Mouse (Mus musculus) v-Abl transformed pro-B cells (cell line): ENCODE measurements around the gene Pigo.

Experiments used
- in situ Hi-C, 2 experiments: fragments of 400-800 bp; cut with MboI; formaldehyde crosslinking; loops; one replicate each; pipeline ENCODE4 v1.15.1; 2025; ENCODE audit not compliant: unreplicated experiment in 2 of 2

Gene Pigo

DNA sequence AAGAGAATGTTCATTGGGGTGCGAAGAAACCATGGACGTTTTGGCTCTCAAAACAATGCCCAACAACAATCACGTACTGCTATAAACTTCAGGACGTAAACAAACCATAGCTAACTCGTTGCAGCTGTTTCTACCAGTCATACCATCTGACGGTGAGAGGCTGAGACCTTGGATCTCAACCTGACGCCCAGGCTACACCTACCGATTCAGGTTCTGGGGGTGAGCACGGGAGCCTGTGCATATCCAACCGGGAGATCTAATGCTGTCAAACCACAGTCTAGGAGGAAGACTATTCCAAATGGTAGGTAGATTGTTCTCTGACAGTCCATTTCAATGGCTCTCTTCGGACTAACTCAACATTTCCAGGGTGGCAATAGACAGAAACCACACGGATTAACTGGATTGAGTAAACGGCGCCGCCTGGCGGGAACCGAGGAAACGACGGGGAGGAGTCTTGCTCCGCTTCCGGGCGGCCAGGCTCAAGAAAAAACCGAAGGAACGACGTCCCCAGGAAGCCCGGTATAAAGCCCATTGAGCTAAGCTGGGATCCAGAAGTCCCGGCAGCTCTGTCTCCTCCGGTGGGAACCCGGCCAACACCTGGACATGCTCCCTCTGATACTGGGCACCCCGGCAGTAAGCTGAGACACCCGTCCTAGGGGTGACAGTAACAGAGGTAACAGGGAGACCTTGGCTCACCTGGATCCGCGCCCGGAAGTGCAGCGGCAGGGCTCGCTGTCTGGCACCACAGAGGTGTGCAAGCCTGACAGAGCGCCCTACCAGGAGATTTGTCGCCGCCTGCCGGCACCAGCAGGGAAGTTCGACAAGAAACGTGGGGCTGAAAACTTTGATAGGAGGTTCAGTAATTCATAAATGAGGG, at the start of gene Pigo:
Gene Pigo, minus strand, starts transcription at position 736 of the 877 bp plus-strand sequence.
- in situ Hi-C loops: no loop called here

DNA sequence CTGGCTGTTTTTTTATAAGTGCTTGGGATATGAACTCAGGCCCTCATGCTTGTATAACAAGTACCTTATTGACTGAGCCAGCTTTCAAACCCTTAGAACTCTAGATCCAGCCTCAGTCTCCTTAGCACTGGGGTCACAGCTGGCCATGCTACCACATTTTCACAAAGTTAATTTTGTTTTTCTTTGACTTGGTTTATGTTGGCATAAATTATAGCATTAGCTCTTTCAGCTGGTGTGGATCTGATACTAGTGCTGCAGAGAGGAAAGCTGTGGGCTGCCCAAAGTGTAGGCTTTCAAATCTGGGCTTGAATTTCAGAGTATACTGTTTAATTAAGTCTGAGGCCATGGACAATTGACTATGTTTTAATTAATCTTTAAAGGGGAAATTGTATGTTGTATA, 49.3 kb upstream of the Pigo start:
- in situ Hi-C loops: loop anchor here (10.0 to 25.0 kb wide), 2 partner anchors 637 to 780 kb away; partner anchors contain the start of genes Olfr155 (in 1 of the 2), Olfr70 (in 1 of the 2) and Olfr71 (in 1 of the 2)

DNA sequence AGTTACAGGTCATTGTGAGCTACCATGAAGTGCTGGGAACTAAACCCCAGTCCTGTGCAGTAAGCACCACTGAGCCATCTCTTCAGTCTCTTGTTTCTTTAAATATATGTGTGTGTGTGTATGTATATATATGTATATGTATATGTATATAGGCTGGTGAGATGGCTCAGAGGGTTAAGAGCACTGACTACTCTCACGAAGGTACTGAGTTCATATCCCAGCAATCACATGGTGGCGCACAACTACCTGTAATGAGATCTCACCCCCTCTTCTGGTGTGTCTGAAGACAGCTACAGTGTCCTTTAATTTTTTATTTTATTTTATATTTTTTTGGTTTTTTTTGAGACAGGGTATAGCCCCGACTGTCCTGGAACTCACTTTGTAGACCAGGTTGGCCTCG, 39.9 kb upstream of the Pigo start:
- in situ Hi-C loops: loop anchor here in 1 of 2 experiments (25.0 kb wide), 1 partner anchor 647 kb away; the partner anchor contains the start of genes Olfr70 and Olfr71

DNA sequence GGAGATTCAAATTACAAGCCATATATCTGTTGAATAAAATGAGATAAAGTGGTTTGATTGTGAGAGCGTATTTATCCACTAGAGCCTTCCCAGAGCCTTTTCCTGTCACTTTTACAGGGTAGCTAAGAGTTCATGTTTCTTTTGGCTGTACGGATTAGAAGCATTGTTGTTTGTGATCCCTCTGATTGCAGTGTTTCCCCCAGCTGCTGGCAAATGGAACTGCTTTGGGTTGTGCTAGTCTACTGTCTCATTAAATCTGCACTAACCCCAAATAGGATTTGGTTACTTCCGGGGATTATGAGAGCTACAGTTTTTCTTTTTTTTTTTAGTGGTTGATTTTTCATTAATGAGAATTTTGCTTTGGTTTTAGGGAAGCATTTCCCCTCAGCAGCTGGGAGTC, 34.7 kb upstream of the Pigo start:
- in situ Hi-C loops: loop anchor here in 1 of 2 experiments (25.0 kb wide), 1 partner anchor 652 kb away; the partner anchor contains the start of genes Olfr70 and Olfr71

DNA sequence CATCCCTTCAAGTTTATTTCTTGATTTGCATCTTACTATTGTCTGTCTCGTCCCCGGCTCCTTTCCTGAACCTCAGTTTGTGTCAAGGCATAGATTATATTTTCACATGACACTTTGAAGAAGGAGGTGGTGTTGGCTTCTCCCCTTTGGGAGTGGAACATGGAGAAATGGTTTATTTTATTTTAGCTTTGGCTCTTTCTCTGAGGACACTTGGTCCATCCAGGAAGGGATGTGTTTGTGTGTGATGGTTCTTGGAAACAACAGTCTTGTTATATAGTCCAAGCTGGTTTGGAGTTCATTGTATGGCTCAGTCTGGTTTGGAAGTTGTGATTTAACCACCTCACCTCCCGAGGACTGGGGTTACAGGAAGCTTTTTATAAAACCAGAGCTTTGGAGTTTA, 34.1 kb upstream of the Pigo start:
- in situ Hi-C loops: loop anchor here in 1 of 2 experiments (25.0 kb wide), 1 partner anchor 653 kb away; the partner anchor contains the start of genes Olfr70 and Olfr71

DNA sequence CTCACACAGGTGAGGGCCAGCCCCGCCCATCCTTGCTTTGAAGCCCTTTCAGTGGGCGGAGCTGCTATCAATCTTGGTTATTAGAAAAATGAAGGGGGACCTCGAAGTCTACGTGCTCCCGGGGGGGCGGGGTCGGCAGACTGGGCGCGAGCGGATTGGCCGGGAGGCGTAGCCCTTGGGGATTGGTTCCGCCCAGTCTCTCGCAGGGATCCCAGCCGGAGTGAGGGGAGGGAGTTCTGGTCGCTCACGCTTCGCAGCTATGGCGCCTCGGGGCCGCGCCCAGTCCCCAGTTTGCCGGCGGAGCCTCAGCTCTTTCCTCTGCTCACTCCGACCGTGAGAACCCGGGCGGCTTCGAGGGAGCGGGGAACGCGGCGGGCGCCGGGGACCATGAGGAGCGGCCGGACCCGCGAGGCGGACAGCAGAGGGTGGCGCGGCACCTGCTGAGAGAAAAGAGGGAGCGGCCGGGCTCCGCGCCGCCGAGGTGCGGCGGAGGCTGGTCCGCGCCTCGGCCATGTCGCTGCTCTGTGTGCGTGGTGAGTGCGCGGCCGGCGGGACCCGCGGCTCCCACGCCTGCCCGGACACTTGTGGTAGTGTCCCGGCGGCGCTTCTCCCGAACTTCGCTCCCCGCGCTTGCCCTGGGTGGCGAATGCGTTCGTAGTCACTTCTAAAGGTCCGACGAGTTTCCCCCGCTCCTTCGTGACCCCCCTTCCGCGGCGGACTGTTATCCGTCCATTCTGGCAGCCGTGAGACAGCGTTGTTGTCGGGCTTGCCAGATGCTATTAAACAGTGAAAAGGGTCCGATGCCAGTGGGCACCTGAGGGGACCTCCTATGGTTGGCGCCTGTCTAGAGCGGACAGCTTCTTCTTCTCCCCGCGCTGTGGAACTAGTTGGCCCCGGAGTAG, 33.4 kb upstream of the Pigo start, which contains the start of gene Unc13b:
Gene Unc13b, plus strand, starts transcription at position 201 of the 902 bp plus-strand sequence.
- in situ Hi-C loops: loop anchor here in 1 of 2 experiments (25.0 kb wide), 1 partner anchor 653 kb away; the partner anchor contains the start of genes Olfr70 and Olfr71

DNA sequence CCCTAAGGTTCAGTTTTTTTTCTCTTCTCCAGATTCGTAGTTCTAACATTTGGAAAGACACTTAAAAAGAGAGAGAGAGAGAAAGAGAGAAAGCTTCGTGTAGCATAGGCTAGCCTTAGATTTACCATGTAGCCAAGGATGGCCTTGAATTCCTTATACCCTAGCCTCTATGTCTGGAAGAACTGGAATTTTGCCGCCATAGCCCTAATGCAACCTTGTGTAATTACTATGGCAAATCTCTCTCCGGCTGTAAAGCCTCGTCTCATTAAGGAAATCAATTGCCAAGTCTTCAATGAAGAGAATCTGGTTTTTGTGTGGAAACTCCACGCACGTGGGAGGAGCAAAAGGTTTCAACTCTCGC, 32.8 kb upstream of the Pigo start:
- in situ Hi-C loops: loop anchor here in 1 of 2 experiments (25.0 kb wide), 1 partner anchor 654 kb away; the partner anchor contains the start of genes Olfr70 and Olfr71

DNA sequence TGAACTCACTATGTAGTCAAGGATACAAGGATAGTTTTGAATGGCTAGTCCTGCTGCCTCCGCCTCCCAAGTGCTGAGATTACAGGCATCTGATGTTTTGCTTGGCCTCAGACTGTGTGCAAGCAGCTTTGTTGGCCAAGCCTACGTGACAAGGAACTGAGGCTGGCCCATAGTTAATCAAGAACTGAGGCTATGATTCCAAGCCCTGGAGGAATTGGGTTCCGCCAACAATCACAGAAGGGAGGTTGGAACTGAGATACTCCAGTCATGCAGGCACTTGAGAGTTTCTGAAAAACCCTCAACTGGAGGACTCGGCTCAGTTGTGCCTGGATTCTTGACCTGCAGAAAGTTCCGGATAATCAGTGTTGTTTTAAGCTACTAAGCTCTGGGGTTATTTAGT, 32.0 kb upstream of the Pigo start:
- in situ Hi-C loops: loop anchor here in 1 of 2 experiments (25.0 kb wide), 1 partner anchor 655 kb away; the partner anchor contains the start of genes Olfr70 and Olfr71

DNA sequence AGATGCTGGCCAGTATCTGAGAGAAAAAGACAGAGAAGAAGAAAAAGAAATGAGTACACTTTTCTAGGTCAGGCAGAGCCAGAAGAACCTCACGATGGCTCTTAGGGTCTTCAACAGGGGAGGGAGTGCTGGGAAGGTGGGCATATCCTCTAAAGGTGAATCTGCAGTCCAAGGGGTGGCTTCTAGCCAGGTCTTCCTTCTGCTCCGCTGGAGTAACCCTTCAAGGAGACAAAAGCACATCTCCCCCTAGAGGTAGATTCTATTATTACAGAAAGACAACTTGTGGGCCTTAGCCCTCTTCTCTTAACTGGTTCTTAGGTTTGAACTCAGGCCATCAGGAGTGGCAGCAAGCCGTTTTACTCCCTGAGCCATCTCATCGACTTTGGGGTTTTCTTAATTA, 27.0 kb upstream of the Pigo start:
- in situ Hi-C loops: loop anchor here in 1 of 2 experiments (25.0 kb wide), 1 partner anchor 660 kb away; the partner anchor contains the start of genes Olfr70 and Olfr71

DNA sequence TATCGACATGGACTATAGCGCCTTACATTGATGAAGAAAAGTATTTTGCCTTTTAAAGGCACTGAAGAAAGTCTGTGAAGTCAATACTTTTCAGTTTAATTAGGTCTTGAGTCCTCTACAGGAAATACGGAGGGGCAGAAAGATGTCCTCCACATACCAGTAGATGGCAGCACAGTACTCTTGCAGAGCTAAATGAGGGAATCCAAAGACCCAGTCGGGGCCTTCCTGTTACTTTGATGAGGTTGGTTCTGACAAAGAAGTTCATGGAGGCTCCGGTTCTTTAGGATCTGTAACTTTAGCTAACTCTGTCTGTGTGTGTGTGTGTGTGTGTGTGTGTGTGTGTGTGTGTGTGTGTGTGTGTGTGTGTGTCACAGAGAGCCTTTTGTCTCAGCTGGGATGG, 21.6 kb upstream of the Pigo start:
- in situ Hi-C loops: loop anchor here (5.0 to 10.0 kb wide), 3 partner anchors 370 to 658 kb away; partner anchors contain the start of genes Creb3 (in 1 of the 2), Olfr70 (in 1 of the 2) and Tln1 (in 1 of the 2)

DNA sequence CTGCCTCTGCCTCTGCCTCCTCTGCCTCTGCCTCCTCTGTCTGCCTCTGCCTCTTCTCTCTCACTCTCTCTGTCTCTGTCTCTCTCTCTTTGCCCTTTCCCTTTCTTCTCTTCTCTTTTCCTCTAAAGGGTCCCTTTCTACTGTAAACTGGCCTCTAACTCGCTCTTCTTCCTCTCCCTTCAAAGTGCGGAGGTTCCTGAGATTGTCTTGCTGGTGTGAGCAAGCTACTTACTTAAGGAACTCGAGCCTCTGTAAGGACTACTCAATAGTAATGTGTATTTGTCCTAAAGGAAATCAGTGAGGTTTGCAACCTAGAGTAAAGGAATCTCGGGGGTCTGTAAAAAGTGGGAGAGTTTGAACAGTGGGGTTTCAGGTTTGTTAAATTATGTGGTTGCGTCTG, 21.0 kb upstream of the Pigo start:
- in situ Hi-C loops: loop anchor here (5.0 to 10.0 kb wide), 3 partner anchors 371 to 658 kb away; partner anchors contain the start of genes Creb3 (in 1 of the 2), Olfr70 (in 1 of the 2) and Tln1 (in 1 of the 2)

DNA sequence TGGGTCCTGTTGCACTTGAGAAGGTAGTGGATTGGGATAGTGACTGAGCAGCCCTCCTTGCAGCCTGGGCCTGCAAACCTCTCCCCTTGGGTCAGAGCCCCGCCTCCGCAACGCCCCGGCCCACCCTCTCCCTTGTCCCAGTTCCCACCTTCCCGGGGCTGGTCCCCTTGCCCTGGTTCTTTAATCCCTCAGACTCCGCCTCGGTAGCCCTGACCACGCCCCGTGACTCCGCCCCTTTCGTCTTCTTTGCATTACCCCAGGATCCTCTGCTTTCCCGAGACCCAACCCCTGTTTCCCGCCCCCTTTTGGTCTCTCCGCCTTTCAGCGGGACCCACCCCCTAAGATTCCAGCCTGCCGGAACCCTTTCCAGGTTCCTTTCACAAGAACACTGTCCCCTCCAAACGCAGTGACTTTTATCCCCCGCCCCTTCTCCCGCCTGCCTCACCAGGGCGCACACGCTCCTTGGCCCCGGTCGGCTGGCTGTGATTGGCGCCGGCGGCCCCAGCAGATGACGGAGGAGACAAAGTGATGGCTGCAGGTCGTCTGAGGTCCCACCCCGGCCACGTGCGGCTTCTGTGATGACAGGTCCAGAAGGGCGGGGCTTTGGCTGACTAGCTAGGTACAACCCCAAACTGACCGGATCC, 20.2 kb upstream of the Pigo start, which contains the start of gene Fam214b:
Gene Fam214b, minus strand, starts transcription at position 562 of the 644 bp plus-strand sequence.
- in situ Hi-C loops: loop anchor here (5.0 to 10.0 kb wide), 3 partner anchors 372 to 659 kb away; partner anchors contain the start of genes Creb3 (in 1 of the 2), Olfr70 (in 1 of the 2) and Tln1 (in 1 of the 2)

DNA sequence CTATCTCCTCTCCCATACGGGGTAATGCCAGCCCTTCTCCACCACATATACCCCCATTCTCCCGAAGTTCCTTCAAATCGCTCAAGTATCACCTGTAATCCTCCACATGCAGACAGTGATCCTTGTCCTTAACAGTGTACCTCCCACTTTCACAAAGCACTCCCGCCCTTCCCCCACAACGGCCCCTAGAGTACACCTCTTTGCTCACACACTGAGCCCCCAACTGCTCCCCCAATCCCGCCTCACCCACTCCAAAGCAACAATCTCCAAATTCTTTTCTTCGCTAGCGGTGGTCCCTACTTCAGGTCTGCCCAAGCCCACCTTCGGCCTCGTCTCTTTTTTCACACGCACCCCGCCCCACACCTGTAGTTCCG, 19.7 kb upstream of the Pigo start:
- in situ Hi-C loops: loop anchor here (5.0 to 10.0 kb wide), 3 partner anchors 372 to 660 kb away; partner anchors contain the start of genes Creb3 (in 1 of the 2), Olfr70 (in 1 of the 2) and Tln1 (in 1 of the 2)

DNA sequence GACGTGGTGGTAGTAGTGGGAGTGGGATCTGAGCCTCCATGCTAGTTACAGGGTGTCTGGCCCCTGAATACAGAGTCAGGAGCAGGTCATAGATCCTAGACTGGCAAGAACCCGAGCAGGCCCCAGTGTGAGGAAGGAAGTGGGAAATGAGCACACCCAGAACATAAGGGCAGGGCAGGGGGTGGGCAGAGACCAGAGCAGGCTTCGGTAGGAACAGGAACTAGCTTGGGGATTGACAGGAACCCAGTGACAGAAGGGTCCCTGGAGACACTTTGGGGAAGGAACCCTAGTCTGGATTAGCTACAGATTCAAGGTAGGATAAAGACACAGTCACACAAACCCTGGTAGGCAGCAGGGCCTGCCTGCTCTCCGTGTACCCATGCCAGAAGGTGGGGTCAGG, 19.1 kb upstream of the Pigo start:
- in situ Hi-C loops: loop anchor here (5.0 to 10.0 kb wide), 4 partner anchors 373 to 660 kb away; partner anchors contain the start of genes Creb3 (in 2 of the 2), Tln1 (in 2 of the 2) and Olfr70 (in 1 of the 2)

DNA sequence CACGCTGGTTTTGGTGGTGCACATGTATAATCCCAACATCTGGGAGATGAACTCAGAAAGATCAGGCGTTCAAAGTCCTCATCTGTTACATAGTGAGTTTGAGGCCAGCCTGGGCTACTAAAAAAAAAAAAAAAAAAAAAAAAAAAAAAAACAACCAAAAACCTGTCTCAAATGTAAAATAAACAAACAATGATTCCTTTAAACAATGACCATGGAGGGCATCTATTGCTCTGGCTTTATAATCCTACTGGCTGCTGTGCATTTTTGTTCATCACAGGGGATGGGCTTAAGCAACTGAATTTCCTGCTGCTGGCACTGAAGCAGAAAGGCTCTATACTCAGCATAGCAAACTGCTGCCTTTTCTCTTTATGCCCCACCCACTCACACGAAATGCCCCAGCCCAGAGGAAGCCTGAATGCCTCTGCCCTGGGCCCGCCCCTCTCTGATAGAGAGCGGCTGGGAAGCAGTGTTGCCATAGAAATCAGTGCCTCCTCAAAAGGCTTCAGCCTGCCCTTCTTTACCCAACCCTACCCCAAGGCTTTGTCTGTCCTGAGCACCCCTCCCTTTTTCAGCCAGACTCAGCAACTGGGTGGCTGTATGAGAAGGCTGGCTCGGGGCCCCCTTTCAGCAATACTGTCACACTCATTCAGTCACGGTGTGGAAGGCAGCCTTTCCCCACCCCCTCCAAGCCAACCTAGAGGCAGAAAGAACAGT, 18.2 kb upstream of the Pigo start:
- in situ Hi-C loops: loop anchor here (5.0 to 10.0 kb wide), 3 partner anchors 518 to 661 kb away; partner anchors contain the start of genes Creb3 (in 2 of the 2), Tln1 (in 2 of the 2) and Olfr70 (in 1 of the 2)

DNA sequence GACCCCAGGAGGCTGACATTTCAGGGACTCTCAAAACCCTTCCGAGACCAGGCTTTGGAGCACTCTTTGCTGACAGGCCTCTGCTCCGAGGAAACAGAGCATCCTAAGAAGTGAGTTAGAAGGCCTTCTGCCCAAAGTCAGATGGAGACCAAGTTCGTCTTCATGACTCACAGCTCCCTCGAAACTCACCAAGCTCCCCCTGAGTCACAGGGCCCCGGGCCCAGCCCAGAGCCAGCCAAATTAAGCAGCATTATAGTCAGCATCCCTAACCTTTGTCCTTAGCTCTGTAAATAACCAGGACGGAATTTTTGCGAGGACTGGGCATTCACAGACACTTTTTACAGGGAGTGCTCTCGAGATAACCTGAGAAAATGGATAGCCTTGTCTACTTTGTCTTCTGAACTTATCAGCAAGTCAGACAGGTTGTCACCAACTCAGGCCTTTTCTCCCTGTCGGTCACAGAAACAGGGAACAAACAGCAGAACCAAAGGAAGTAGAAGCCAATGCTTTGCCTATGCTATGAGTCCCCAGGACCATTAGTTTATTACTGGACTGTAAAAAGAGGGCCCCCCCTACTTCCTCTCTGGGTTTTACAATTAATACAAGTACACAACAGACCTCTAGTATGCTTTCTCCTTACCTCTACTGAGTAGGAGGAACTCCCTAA, 15.4 kb upstream of the Pigo start:
- in situ Hi-C loops: loop anchor here (5.0 to 10.0 kb wide), 3 partner anchors 521 to 664 kb away; partner anchors contain the start of genes Creb3 (in 2 of the 2), Tln1 (in 2 of the 2) and Olfr70 (in 1 of the 2)

DNA sequence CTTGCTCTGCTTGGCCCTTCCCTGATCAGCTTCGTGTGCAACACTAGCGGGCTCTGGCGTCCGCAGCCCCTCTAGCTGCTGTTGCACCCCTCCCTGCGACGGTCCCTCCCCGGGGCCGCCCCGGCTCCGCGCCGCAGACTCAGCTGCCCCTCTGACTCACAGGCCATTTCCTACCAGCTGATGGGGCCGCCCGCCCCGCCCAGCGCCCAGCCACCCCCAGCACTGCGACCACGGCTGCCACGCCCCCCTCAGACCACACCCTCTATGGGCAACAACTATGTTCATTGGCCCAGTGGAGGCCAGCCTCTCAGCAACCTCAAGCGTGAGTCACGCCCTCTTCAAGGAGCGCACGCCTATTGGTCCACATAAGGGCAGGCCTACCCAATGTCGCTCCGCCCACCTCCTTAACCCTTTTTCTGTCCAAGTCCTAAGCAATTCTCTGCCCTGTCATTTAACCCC, 14.5 kb upstream of the Pigo start:
- in situ Hi-C loops: loop anchor here (5.0 to 10.0 kb wide), 3 partner anchors 522 to 665 kb away; partner anchors contain the start of genes Creb3 (in 2 of the 2), Tln1 (in 2 of the 2) and Olfr70 (in 1 of the 2)
